Mouse (Mus musculus): ENCODE measurements at regions not wholly inside any gene's neighbourhood (a gene's known extent, or its start where the extent isn't known, plus 50 kb on each side); places are given as distances from the start of the nearest gene placed in this dataset.

- CTCF ChIA-PET, result no interaction called here
- POLR2A ChIA-PET, result no interaction called here
Observed at GRCm38 (mm10) chr9:92097806-92098205, 94.9 kb upstream of the Plscr5 start.

- ChIA-PET POLR2A (interaction anchor here in 1 of 4 experiments (1.1 kb wide), 1 partner anchor 12 kb away, joined by 4 read pairs; no protein-coding TSS in a partner anchor), CTCF (interaction anchor here in 2 of 4 experiments (0.6 kb wide), 3 partner anchors 60 to 784 kb away, joined by 3 read pairs; no protein-coding TSS in a partner anchor)
Observed at GRCm38 (mm10) chr9:92129504-92129903, 63.2 kb upstream of the Plscr5 start.

- ChIA-PET POLR2A (no interaction called here), CTCF (interaction anchor here in 1 of 4 experiments (0.6 kb wide), 1 partner anchor 103 kb away, joined by 3 read pairs; no protein-coding TSS in a partner anchor)
Observed at GRCm38 (mm10) chr9:92130445-92130844, 62.3 kb upstream of the Plscr5 start.

- ChIA-PET CTCF (no interaction called here), POLR2A (no interaction called here)
Observed at GRCm38 (mm10) chr9:92132440-92132839, 60.3 kb upstream of the Plscr5 start.

- POLR2A ChIA-PET, result interaction anchor here in 1 of 4 experiments (0.8 kb wide), 1 partner anchor 12 kb away, joined by 4 read pairs; no protein-coding TSS in a partner anchor
Observed at GRCm38 (mm10) chr9:92141924-92142323, 50.8 kb upstream of the Plscr5 start.

More at GRCm38 (mm10) chr9:92141924-92142323, 50.8 kb upstream of the Plscr5 start:
- CTCF ChIA-PET, result no interaction called here
